Mouse (Mus musculus) spleen, adult 2 months (tissue): ENCODE results near the gene Prdx6.

Experiments used
- CTCF ChIP-seq: fragments of 200-500 bp; IDR thresholded peaks from 2 replicates; pipeline ENCODE4 v1.5.1; 2011; ENCODE audit warnings: mild to moderate bottlenecking, inconsistent platforms; ENCODE audit not compliant: insufficient read depth, insufficient read length, insufficient replicate concordance; ENCODE audit errors: extremely low read depth
- POLR2A ChIP-seq: fragments of 200-500 bp; IDR thresholded peaks from 2 replicates; pipeline ENCODE4 v1.6.1; 2011; ENCODE audit warnings: low read depth, low read length, inconsistent platforms

DNA sequence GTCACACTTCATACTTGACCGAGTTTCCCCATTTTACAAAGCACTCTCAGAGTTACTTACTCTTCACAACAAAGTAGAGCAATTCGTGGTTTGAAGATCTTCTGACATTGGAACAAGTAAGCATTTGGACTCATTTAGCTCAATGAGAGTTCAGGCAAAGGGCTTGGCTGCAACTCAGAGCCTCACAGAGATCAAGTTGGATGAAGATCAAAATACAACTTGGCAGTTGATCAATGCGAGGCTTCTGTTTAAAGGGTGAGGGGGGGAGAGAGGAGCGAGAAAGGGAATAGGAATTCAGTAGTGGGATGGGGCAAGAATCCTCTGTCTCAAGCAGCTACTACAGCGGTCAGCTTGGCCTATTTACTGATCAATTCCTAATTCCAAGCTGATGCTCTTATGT, 26.2 kb downstream of the Prdx6 start:
- TF ChIP-seq POLR2A = no peak
- TF ChIP-seq CTCF = no peak
